Mouse (Mus musculus) thymus, postnatal 10 days (tissue): Measurements from ENCODE around the gene Tubg1.

Source experiments
- DNase-seq, 2 experiments: peaks; one replicate each; pipeline ENCODE4 v3.0.0; 2021; ENCODE audit warnings: low spot score in 2 of 2

The Tubg1 gene

GRCm38 (mm10) chr11:101164677-101165580 lies 45.2 kb downstream of the Tubg1 start:
- no peak for DNase-seq

GRCm38 (mm10) chr11:101166357-101166756 lies 46.6 kb downstream of the Tubg1 start:
- no peak for DNase-seq

DNA sequence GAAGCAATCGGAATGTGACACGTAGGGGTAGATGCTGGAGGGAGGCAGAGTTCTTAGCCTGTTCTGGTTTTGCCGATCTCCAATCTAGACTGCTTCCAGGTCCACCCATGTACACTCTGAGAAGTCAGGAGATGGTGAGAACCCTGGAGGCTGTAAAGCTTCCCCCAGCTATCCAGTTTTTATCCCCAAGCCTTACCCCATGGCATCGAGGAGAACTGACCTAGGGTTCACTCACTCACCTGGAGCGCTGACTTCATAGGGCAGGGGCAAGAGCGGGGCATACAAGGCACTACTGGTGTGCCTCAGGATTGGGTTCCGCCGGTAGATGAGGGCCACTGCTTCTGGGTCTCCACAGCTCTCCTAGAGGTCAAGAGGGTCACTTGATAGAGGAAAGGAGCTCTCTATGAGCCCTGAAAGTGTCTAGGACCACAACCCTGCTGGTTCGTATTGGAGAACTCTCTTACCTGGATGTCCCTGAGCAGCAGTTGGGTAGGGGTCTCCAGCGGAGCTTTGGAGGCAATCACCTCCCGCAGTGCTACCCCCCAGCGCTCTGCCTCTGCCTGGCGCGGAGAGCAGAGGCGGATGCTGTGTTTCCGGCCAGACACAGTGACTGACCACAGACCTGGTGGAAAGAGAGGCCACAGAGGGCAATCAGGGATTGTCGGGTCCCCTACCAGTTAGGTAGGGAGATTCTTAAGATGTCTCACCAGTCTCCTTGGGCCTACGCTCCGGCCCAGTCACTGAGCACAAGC lies 47.6 kb downstream of the Tubg1 start:
- DNase-seq: no peak

DNA sequence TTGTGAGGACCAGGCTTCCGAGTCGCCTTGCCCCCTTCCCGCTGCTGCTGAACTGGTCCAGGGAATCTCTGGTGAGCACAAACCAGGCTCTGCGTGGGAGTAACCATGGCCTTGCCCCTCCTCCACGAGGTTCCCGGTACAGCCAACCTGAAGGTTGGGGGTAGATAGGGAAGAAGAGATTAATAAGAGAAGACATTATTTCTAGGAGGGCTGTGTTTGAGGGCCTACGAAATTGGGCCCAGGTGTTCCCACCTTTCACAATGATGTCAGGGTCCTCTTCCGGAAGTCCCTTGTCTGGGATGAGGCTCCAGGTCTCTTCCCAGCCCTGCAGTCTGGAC lies 48.2 kb downstream of the Tubg1 start:
- DNase-seq: no peak

- no peak for DNase-seq
Measured at GRCm38 (mm10) chr11:101168301-101168980, 48.7 kb downstream of the Tubg1 start.

GRCm38 (mm10) chr11:101169301-101170107 lies 49.8 kb downstream of the Tubg1 start:
- DNase-seq: no peak

DNA sequence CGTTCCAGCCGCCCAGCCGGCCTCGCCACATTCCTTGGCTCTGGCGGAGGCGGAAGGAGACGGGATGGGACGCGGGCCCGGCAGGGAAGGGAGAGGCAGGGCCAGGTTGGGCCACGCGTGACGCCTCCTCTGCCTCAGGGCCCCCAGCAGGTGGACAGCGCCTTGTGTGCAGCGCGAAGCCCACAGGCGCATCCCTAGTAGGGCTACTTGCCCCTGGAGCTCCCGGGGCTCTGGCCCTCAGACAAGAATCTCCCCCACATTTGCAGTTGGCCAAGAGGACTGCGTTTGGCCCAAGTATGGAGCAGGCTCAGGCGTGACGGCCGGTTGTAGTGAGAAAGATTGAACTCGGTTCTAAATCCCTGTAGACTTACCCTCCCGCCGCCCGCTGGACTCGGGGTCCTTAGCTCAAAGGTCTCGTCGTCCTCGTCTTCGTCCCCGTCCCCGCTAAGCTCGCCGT lies 50.6 kb downstream of the Tubg1 start, which contains the start of gene Cntnap1:
TSS of gene Cntnap1 (plus strand) at position 170 of the 457 bp plus-strand sequence.
- DNase-seq: no peak

DNA sequence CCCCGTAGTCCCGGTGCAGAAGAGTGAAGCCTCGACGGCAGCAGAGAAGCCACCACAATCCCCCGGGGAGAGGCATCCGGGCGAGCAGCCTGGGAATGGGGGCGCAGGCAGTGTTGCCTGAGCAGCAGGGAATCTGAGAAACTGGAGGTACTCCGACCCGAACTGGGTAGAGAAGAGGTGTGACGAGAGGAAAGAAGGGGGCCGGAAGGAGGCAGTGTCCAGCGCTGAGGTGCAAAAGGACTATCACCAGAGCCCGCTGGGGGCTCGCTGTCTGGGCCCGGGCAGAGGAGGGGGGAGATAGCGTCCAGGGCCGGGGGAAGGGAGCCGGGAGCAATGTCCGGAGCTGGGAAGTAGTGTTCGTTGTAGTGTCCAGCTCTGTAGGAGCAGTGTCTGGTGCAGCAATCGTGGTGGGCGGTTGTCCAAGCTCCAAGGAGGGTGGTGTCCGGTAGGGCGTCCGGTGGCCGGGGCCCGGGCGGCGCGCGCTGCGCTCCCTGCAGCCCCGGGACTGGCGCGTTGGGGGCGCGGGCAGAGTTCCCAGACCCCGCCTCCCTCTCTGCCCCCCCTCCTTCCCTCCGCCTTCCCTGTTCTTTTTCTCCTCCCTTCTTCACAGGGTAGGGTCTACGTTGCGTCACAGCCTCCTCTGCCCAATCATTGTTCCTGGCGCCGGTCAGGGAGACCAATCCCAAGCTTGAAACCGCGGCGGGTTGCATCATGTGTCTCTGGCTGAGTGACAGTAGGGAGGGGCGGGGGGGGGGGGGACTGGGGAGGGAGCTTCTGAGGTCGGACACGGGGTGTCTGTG lies 51.3 kb downstream of the Tubg1 start, which contains the start of gene Plekhh3:
TSS of gene Plekhh3 (minus strand) at position 541 of the 800 bp plus-strand sequence.
- peak; percentile 78 to 89 for DNase-seq

DNA sequence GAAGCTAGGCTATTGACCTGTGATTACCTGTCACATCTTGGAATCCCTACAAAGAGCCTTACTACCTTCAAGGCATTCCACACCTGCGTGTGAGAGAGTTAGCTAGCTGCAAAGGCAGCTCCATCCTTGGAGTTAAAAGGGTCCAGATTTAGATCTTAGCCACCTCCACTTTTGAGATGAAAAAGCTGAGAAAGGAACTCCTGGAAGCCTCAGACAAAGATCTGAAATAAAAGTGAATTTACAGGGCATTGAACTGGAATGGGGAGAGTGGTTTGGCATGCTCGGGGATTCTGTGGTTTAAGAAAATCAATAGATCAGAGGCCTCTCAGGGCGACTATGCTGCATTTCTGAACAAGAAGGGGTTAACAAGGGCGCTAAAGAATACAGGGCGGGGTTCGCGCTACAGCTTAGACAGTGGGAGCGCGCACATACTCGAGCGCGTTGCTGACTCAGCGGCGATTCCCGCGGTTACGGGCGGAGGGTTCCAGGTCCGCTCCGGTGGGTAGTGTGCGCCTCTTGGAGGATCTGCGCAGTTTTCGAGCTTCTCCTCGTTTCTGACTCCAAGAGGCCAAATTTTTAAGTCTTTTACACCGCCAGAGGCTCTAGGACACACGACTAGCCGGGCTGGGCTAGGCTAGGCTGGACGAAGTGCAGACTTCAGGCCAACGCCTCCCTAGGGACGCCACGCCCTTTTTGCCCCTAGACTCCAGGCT lies 52.1 kb downstream of the Tubg1 start:
- no peak for DNase-seq

GRCm38 (mm10) chr11:101172434-101172815 lies 52.7 kb downstream of the Tubg1 start:
- no peak for DNase-seq

DNA sequence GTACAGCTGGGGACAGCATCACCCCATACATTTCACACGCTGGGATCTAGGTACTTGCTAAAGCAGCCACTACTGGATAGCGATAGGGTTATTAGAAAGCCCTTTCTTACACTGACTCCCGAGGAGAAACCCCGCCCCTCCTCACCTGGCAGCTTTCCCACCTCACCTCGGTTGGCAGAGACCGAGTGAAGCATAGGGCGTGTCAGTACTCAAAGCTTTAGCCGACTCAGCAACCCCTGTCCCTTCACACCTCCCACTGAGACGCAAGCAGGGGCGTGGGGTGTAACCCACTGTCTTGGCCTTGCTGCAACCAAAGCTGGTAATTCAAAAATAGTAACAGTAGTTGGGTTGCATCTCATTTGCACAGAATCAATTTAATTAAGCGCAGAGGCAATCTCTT lies 53.4 kb downstream of the Tubg1 start:
- DNase-seq: no peak

- peak; percentile 62 to 78 for DNase-seq
Measured at GRCm38 (mm10) chr11:101173631-101174388, 54.1 kb downstream of the Tubg1 start.

- DNase-seq: no peak
Measured at GRCm38 (mm10) chr11:101174389-101174745, 54.6 kb downstream of the Tubg1 start.

GRCm38 (mm10) chr11:101174851-101175628 lies 55.3 kb downstream of the Tubg1 start, which contains the start of gene Ccr10:
Gene Ccr10 (minus strand): TSS chr11:101175443.
- DNase-seq: no peak

DNA sequence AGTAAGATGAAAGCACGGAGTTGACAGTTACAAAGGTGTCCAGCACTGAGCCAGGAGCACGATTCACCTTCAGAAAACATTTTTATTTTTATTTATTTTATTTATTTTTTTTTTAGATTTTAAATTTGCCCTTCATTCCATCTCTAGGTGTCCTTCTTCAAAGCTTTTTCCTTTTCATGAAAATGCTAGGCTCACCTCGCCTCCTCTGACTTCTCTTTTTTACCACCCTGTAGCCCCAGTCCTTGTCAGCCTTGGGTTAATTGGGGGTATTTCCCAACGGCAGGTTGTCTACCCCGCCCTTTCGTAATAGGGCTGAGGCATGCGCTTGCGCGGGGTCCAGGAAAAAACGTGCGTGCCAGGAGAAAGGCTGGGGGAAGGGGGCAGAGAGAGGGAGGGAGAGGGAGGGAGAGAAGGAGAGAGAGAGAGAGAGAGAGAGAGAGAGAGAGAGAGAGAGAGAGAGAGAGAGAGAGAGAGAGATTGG lies 55.9 kb downstream of the Tubg1 start:
- DNase-seq: no peak
